Mouse (Mus musculus): Measurements from ENCODE around the gene Dpp6. TPM values are rescaled to one million over a fixed set of nuclear protein-coding genes. Genes with fewer than 3 reads are reported as not detected.

The Dpp6 gene
- polyA plus RNA-seq, 1 experiment from 2014 or later, result 1.3 TPM

DNA sequence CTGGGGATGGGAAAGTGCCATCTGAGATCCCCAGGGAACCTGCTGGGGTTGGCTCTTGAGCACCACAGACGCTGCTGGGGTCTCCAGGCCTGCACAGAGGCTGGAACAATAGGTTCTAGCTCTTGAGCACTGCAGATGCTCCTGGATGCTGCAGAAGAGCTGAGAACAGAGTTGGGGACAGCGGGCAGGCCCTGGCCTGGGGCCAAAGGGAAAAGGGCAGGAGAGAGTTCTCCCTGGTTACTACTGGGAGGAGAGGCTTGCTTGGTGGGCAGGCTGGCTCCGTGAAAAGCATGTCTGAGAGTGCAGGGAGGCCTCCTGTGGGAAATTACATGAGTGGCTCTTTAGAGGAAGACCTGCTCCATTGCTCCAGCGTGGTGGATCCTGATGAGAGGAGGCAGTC is 432.9 kb downstream of the Dpp6 start:
- 60% methylated on average over 4 of the region's 4 CpGs for WGBS
- no peak for TF ChIP-seq CTCF (IDR thresholded peaks at IDR 0.05; ENCODE audit: low read depth)
- H3K27me3 ChIP-seq (ENCODE audit: insufficient read depth, low read length), result no peaks in the 10 kb centered on the region
- no peak overlapping the region for H3K9ac ChIP-seq (ENCODE audit: low read depth, low read length)
- no peaks in the 10 kb centered on the region for H3K4me1 ChIP-seq (replicated peaks; ENCODE audit: insufficient read depth, low read length)
- no peaks in the 10 kb centered on the region for H3K36me3 ChIP-seq (ENCODE audit: insufficient read depth, low read length)
- no peak for ATAC-seq (replicated peaks; ENCODE audit: low FRiP score, low read depth)
- no peak for DNase-seq (ENCODE audit: low spot score)
- H3K9me3 ChIP-seq (replicated peaks; ENCODE audit: low read length), result no peaks in the 10 kb centered on the region
- H3K4me2 ChIP-seq (ENCODE audit: low read length), result no peak overlapping the region
- no peak overlapping the region for H3K4me3 ChIP-seq (replicated peaks; ENCODE audit: low read depth, low read length)
- no peak overlapping the region for H3K27ac ChIP-seq

DNA sequence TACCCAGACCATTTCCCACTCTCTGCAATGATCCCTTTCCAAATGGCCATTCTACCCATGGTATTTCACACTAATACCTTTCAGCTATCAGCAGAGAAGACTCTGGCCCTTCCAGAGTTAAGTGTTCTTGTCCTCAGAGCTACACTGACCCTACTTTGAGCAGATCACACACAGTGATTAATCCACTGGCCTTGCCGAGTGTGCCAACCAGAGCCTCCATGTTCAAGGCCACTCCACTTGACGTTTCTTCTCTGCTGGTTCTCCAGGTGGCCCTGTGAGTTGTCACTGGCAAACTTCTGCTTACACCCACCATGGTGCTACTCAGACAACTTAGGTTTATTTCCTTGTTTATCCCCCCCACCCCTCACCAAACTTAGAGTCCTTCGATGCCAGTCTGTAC is 433.9 kb downstream of the Dpp6 start:
- Histone ChIP-seq H3K4me1 (replicated peaks; ENCODE audit: insufficient read depth, low read length) (no peaks in the 10 kb centered on the region), H3K36me3 (ENCODE audit: insufficient read depth, low read length) (no peaks in the 10 kb centered on the region), H3K9ac (ENCODE audit: low read depth, low read length) (no peak overlapping the region), H3K4me3 (replicated peaks; ENCODE audit: low read depth, low read length) (no peak overlapping the region), H3K27me3 (ENCODE audit: insufficient read depth, low read length) (no peaks in the 10 kb centered on the region), H3K27ac (no peak overlapping the region), H3K4me2 (ENCODE audit: low read length) (no peak overlapping the region), H3K9me3 (replicated peaks; ENCODE audit: low read length) (no peaks in the 10 kb centered on the region)
- no peak for TF ChIP-seq CTCF (IDR thresholded peaks at IDR 0.05; ENCODE audit: low read depth)
- ATAC-seq (replicated peaks; ENCODE audit: low FRiP score, low read depth) (no peak), DNase-seq (ENCODE audit: low spot score) (no peak)
- WGBS, result 86% methylated on average over 3 of the region's 3 CpGs

DNA sequence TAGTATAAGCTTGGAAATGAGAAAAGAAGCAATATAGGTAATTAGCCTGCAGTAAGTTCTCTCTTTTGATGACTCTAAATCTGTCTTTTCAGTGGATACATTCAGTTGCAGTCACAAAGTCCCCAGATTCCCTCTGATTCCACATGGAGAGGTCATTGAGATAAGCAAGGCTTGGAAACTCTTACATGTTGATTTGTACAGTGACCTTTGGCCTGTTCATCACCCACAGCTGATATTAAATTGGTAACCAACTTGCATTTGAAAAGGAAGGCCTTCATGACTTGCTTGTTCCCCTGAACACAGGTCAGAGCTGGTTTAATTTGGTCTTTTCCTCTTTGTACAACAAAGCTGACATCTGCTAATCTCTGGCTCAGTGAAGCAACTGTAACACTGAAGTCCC is 434.4 kb downstream of the Dpp6 start:
- TF ChIP-seq CTCF (IDR thresholded peaks at IDR 0.05; ENCODE audit: low read depth), result no peak
- DNase-seq (ENCODE audit: low spot score) (no peak), ATAC-seq (replicated peaks; ENCODE audit: low FRiP score, low read depth) (no peak)
- H3K9me3 ChIP-seq (replicated peaks; ENCODE audit: low read length), result no peaks in the 10 kb centered on the region
- no peaks in the 10 kb centered on the region for H3K4me1 ChIP-seq (replicated peaks; ENCODE audit: insufficient read depth, low read length)
- no peaks in the 10 kb centered on the region for H3K36me3 ChIP-seq (ENCODE audit: insufficient read depth, low read length)
- H3K4me2 ChIP-seq (ENCODE audit: low read length), result no peak overlapping the region
- H3K27ac ChIP-seq, result no peak overlapping the region
- H3K4me3 ChIP-seq (replicated peaks; ENCODE audit: low read depth, low read length), result no peak overlapping the region
- H3K27me3 ChIP-seq (ENCODE audit: insufficient read depth, low read length), result no peaks in the 10 kb centered on the region
- no peak overlapping the region for H3K9ac ChIP-seq (ENCODE audit: low read depth, low read length)

DNA sequence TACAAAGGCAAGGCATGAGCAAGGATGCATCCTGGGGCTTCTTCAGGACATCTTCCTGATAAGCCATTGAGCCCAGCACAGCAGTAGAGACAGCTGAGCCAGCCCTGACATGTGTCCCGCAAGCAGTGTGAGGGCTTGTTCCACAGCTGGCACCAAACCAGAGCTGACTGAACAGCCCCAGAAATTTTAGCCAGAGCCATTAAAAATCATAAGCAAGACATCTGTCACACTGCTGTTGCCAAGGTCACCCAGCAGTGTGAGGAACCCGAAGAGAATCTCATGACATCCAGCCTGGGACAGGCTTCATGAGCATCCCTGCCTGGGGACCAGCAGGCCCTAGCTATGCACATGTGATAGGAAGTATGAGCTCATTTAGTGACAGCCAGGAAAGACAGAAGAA is 438.2 kb downstream of the Dpp6 start:
- ATAC-seq (replicated peaks; ENCODE audit: low FRiP score, low read depth), result no peak
- 74% methylated on average over 2 of the region's 2 CpGs for WGBS
- no peak overlapping the region for H3K4me2 ChIP-seq (ENCODE audit: low read length)

DNA sequence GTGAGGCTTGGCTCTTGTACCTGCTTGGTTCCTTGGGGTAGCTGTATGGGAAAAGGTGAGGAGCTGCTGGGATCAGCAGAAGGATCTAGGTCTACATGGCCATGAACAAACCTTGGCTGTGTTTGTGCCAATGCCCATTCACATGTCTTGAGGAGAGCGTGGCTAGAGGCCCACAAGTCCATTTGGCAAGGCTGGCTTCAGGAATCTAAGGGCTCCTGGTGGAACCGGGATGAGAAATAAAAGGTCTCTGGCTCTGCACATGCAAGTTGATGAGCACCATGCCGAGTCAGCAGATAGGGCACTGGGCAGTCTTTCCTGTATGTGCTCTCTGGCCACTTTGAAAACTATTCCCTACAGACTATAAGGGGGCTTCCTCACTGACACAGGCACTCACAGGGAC is 441.6 kb downstream of the Dpp6 start:
- H3K4me2 ChIP-seq (ENCODE audit: low read length), result no peak overlapping the region
- H3K9ac ChIP-seq (ENCODE audit: low read depth, low read length), result no peak overlapping the region
- no peaks in the 10 kb centered on the region for H3K9me3 ChIP-seq (replicated peaks; ENCODE audit: low read length)
- H3K27ac ChIP-seq, result no peak overlapping the region
- no peak for TF ChIP-seq CTCF (IDR thresholded peaks at IDR 0.05; ENCODE audit: low read depth)
- no peaks in the 10 kb centered on the region for H3K4me1 ChIP-seq (replicated peaks; ENCODE audit: insufficient read depth, low read length)
- ATAC-seq (replicated peaks; ENCODE audit: low FRiP score, low read depth) (no peak), DNase-seq (ENCODE audit: low spot score) (no peak)
- no peak overlapping the region for H3K4me3 ChIP-seq (replicated peaks; ENCODE audit: low read depth, low read length)
- 90% methylated on average over 3 of the region's 3 CpGs for WGBS
- H3K36me3 ChIP-seq (ENCODE audit: insufficient read depth, low read length), result no peaks in the 10 kb centered on the region
- no peaks in the 10 kb centered on the region for H3K27me3 ChIP-seq (ENCODE audit: insufficient read depth, low read length)

More for the DNA sequence above, 438.2 kb downstream of the Dpp6 start:
- H3K9me3 ChIP-seq (replicated peaks; ENCODE audit: low read length), result no peaks in the 10 kb centered on the region
- no peaks in the 10 kb centered on the region for H3K27me3 ChIP-seq (ENCODE audit: insufficient read depth, low read length)
- no peaks in the 10 kb centered on the region for H3K4me1 ChIP-seq (replicated peaks; ENCODE audit: insufficient read depth, low read length)
- no peak for TF ChIP-seq CTCF (IDR thresholded peaks at IDR 0.05; ENCODE audit: low read depth)
- H3K9ac ChIP-seq (ENCODE audit: low read depth, low read length), result no peak overlapping the region
- H3K27ac ChIP-seq, result no peak overlapping the region
- no peak overlapping the region for H3K4me3 ChIP-seq (replicated peaks; ENCODE audit: low read depth, low read length)
- no peak for DNase-seq (ENCODE audit: low spot score)
- no peaks in the 10 kb centered on the region for H3K36me3 ChIP-seq (ENCODE audit: insufficient read depth, low read length)

DNA sequence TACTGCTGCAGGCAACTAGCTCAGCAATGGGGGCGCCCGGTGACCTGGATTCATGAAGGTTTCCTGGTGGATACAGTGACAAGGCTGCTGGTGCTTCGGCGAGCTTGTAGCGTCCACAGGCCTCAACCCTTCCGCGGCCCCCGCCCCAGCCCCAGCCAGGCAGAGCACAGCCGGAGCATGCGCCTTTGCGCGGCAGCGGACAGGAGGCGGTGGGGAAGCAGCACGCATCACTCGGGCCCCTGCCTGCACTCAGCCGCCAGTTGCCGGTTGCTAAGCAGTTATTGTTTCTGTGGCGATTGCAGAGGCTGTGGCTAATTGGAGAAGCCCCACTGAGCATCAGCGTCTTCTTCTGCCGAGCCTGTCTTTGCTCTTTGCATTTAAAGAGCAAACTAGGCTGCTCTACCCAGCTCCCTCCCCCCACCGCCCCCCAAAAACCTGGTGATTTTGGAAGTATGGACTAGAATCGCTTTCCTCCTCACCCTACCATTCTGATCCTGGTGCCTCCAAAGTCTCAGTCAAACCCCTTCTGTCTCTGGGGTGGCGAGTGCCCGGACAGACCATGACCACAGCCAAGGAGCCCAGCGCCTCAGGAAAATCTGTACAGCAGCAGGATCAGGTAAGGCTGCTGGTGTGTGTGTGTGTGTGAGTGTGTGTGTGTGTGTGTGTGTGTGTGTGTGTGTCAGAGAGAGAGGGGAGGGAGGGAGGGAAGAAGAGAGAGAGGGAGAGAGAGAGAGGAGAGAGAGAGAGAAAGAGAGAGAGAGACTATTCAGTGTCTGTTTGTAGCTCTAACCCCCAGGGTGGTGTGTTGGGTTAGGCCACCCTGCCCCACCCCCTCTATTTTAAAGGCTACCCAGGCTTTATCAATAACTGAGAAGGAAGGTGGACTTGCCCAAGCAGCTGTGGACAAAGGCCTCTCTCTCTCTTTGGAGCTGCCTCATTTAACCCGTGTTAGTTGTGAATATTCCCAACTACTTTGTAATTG is 445.0 kb downstream of the Dpp6 start:
- H3K27ac ChIP-seq, result no peak overlapping the region
- no peaks in the 10 kb centered on the region for H3K4me1 ChIP-seq (replicated peaks; ENCODE audit: insufficient read depth, low read length)
- peak; percentile 3 for DNase-seq (ENCODE audit: low spot score)
- H3K9ac ChIP-seq (ENCODE audit: low read depth, low read length), result peak overlapping the region; percentile 27; the same call in 1 of the 2 replicates
- 11% methylated on average over 27 of the region's 27 CpGs for WGBS
- no peaks in the 10 kb centered on the region for H3K9me3 ChIP-seq (replicated peaks; ENCODE audit: low read length)
- H3K36me3 ChIP-seq (ENCODE audit: insufficient read depth, low read length), result no peaks in the 10 kb centered on the region
- H3K4me3 ChIP-seq (replicated peaks; ENCODE audit: low read depth, low read length), result no peak overlapping the region
- H3K4me2 ChIP-seq (ENCODE audit: low read length), result peak overlapping the region; percentile 35
- ATAC-seq (replicated peaks; ENCODE audit: low FRiP score, low read depth), result no peak; the same call in 1 of the 2 replicates
- TF ChIP-seq CTCF (IDR thresholded peaks at IDR 0.05; ENCODE audit: low read depth), result no peak
- no peaks in the 10 kb centered on the region for H3K27me3 ChIP-seq (ENCODE audit: insufficient read depth, low read length)

Measured in kidney, postnatal 0 days (tissue).